Mouse (Mus musculus) heart, embryonic 12.5 days (tissue): ENCODE results near the gene Kazn. TPM values are rescaled to one million over a fixed set of nuclear protein-coding genes. Genes with fewer than 3 reads are reported as not detected.
A peak's percentile ranks its signal among the peaks of the same experiment; 100 is the strongest.

Experiments used
- ATAC-seq: fragments of 200-750 bp; cut with Nextera tagmentation; 2 replicates; pipeline ENCODE4 v1.8.0; 2017; ENCODE audit warnings: moderate TSS enrichment, moderate library complexity; ENCODE audit not compliant: insufficient number of reproducible peaks, low FRiP score
- H3K27ac ChIP-seq: fragments of 300-500 bp; sonication (generic); 2 replicates; pipeline ENCODE4 v1.5.1; 2016; ENCODE audit warnings: mild to moderate bottlenecking, moderate library complexity; ENCODE audit not compliant: poor library complexity, severe bottlenecking
- H3K27me3 ChIP-seq: fragments of 300-500 bp; sonication (generic); replicated peaks from 2 replicates; pipeline ENCODE4 v1.6.1; 2016; ENCODE audit warnings: mild to moderate bottlenecking, moderate library complexity
- H3K36me3 ChIP-seq: fragments of 300-500 bp; sonication (generic); 2 replicates; pipeline ENCODE4 v1.6.1; 2016; ENCODE audit warnings: mild to moderate bottlenecking, moderate library complexity
- H3K4me1 ChIP-seq: fragments of 300-500 bp; sonication (generic); replicated peaks from 2 replicates; pipeline ENCODE4 v1.6.1; 2016; ENCODE audit warnings: mild to moderate bottlenecking
- H3K4me2 ChIP-seq: fragments of 300-500 bp; sonication (generic); 2 replicates; pipeline ENCODE4 v1.6.1; 2016; ENCODE audit warnings: mild to moderate bottlenecking, moderate library complexity
- H3K4me3 ChIP-seq: fragments of 300-500 bp; sonication (generic); 2 replicates; pipeline ENCODE4 v1.5.1; 2016; ENCODE audit warnings: mild to moderate bottlenecking
- H3K9ac ChIP-seq: fragments of 300-500 bp; sonication (generic); 2 replicates; pipeline ENCODE4 v1.6.1; 2016; ENCODE audit warnings: mild to moderate bottlenecking, moderate library complexity
- H3K9me3 ChIP-seq: fragments of 300-500 bp; sonication (generic); replicated peaks from 2 replicates; pipeline ENCODE4 v1.6.1; 2016; ENCODE audit warnings: mild to moderate bottlenecking, moderate library complexity
- WGBS: fragments of 180-500 bp; shearing (Covaris S2); methylation state at CpG from one replicate; pipeline ENCODE4 v1.1.7; 2016; 5-methylcytosine and 5-hydroxymethylcytosine counted together
- polyA plus RNA-seq: library from polyadenylated mRNA; unstranded; fragments of >200 nt; fragmentation: Nextera tagmentation; extraction: Ambion mirVana; gene quantifications from 2 replicates; pipeline ENCODE4 v1.2.1, GENCODE M21; 2016

Gene Kazn
- polyA plus RNA-seq, 1 experiment from 2014 or later, result 8.6 TPM

DNA sequence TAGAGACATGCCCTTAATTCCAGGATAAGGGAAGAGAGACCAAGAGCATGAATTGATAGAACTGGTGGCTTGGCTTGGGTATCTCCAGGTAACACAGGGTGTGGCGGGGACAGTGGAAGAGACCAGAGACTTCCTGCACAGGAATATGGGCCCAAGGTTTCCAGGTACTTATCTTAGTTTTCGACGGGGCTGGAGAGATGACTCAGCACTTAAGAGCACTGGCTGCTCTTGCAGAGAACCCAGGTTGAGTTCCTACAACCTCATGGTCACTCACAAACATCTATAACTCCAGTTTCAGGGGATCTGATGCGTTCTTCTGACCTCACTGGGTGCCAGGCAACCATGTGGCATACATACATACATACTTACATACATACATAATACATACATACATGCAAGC lies 3.0 kb upstream of the Kazn start:
- H3K4me1 ChIP-seq, result peaks cover 14% of the 10 kb centered on the region
- WGBS, result 62% methylated on average over 4 of the region's 4 CpGs
- no peak for ATAC-seq

DNA sequence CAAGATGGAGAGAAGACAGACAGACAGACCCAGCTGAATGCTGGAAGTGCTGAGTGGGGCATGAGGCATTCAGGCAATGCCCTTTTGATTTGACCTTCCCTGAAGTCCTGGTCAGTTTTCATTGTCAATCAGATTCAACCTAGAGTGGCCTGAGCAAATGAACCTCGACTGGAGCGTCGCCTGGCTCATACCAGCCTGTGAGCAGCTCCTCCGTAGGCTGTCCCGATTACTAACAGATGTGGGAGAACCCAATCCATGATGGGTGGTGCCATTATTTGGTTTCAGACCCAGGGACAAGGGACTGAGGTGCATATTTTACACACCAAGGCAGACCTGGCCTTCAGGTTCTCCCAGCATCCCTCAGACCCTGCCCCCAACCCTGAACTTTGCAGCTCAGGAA lies 1.7 kb upstream of the Kazn start:
- 66% methylated on average over 5 of the region's 5 CpGs for whole genome bisulfite sequencing
- Histone ChIP-seq H3K4me2 (no peak overlapping the region), H3K4me1 (peaks cover 14% of the 10 kb centered on the region), H3K4me3 (no peak overlapping the region), H3K27me3 (no peaks in the 10 kb centered on the region), H3K27ac (no peak overlapping the region), H3K9ac (no peak overlapping the region), H3K9me3 (no peaks in the 10 kb centered on the region), H3K36me3 (no peaks in the 10 kb centered on the region)
- no peak for ATAC-seq

More for the DNA sequence above, 3.0 kb upstream of the Kazn start:
- no peaks in the 10 kb centered on the region for H3K9me3 ChIP-seq
- H3K4me2 ChIP-seq, result no peak overlapping the region
- H3K27ac ChIP-seq, result no peak overlapping the region
- H3K36me3 ChIP-seq, result no peaks in the 10 kb centered on the region
- H3K4me3 ChIP-seq, result no peak overlapping the region
- H3K27me3 ChIP-seq, result no peaks in the 10 kb centered on the region
- H3K9ac ChIP-seq, result no peak overlapping the region

GRCm38 (mm10) chr4:142238486-142239239 lies 538 bp downstream of the Kazn start:
- peak overlapping the region; percentile 30; the same call in 1 of the 2 replicates for H3K27ac ChIP-seq
- under 1% methylated on average over 64 of the region's 69 CpGs for WGBS
- H3K27me3 ChIP-seq, result no peaks in the 10 kb centered on the region
- H3K9ac ChIP-seq, result peak overlapping the region; percentile 89
- H3K4me2 ChIP-seq, result peak overlapping the region; percentile 90
- ATAC-seq, result peak; percentile 72
- peaks cover 20% of the 10 kb centered on the region for H3K4me1 ChIP-seq
- H3K36me3 ChIP-seq, result no peaks in the 10 kb centered on the region
- H3K4me3 ChIP-seq, result peak overlapping the region; percentile 79
- no peaks in the 10 kb centered on the region for H3K9me3 ChIP-seq

- H3K27me3 ChIP-seq, result no peaks in the 10 kb centered on the region
- no peak overlapping the region for H3K27ac ChIP-seq
- ATAC-seq, result 0 out of 2 replicates have a peak, but pooled peaks have one; percentile 1
- peak overlapping the region; percentile 90 for H3K4me2 ChIP-seq
- H3K4me3 ChIP-seq, result peak overlapping the region; percentile 79
- no peaks in the 10 kb centered on the region for H3K36me3 ChIP-seq
- H3K9me3 ChIP-seq, result no peaks in the 10 kb centered on the region
- peaks cover 20% of the 10 kb centered on the region for H3K4me1 ChIP-seq
- peak overlapping the region; percentile 89 for H3K9ac ChIP-seq
- 13% methylated on average over 14 of the region's 14 CpGs for WGBS
Measured at GRCm38 (mm10) chr4:142238041-142238440, 1.2 kb downstream of the Kazn start.

- H3K4me3 ChIP-seq, result no peak overlapping the region
- no peaks in the 10 kb centered on the region for H3K9me3 ChIP-seq
- no peak overlapping the region for H3K4me2 ChIP-seq
- H3K27me3 ChIP-seq, result no peaks in the 10 kb centered on the region
- H3K4me1 ChIP-seq, result peaks cover 20% of the 10 kb centered on the region
- no peak overlapping the region for H3K27ac ChIP-seq
- no peaks in the 10 kb centered on the region for H3K36me3 ChIP-seq
- ATAC-seq, result no peak
- H3K9ac ChIP-seq, result no peak overlapping the region
- 71% methylated on average over 4 of the region's 4 CpGs for WGBS
Measured at GRCm38 (mm10) chr4:142236681-142237080, 2.5 kb downstream of the Kazn start.

GRCm38 (mm10) chr4:142235426-142235825 lies 3.8 kb downstream of the Kazn start:
- H3K9me3 ChIP-seq, result no peaks in the 10 kb centered on the region
- H3K27ac ChIP-seq, result no peak overlapping the region
- H3K4me2 ChIP-seq, result no peak overlapping the region
- H3K4me1 ChIP-seq, result peaks cover 25% of the 10 kb centered on the region
- no peak overlapping the region for H3K9ac ChIP-seq
- 84% methylated on average over 11 of the region's 11 CpGs for WGBS
- ATAC-seq, result no peak
- H3K4me3 ChIP-seq, result no peak overlapping the region
- no peaks in the 10 kb centered on the region for H3K36me3 ChIP-seq
- no peaks in the 10 kb centered on the region for H3K27me3 ChIP-seq

GRCm38 (mm10) chr4:142234828-142235227 lies 4.4 kb downstream of the Kazn start:
- no peak overlapping the region for H3K27ac ChIP-seq
- H3K4me3 ChIP-seq, result no peak overlapping the region
- H3K9me3 ChIP-seq, result no peaks in the 10 kb centered on the region
- 77% methylated on average over 9 of the region's 9 CpGs for WGBS
- no peaks in the 10 kb centered on the region for H3K27me3 ChIP-seq
- no peak overlapping the region for H3K9ac ChIP-seq
- H3K4me1 ChIP-seq, result peaks cover 31% of the 10 kb centered on the region
- no peaks in the 10 kb centered on the region for H3K36me3 ChIP-seq
- H3K4me2 ChIP-seq, result no peak overlapping the region
- no peak for ATAC-seq

DNA sequence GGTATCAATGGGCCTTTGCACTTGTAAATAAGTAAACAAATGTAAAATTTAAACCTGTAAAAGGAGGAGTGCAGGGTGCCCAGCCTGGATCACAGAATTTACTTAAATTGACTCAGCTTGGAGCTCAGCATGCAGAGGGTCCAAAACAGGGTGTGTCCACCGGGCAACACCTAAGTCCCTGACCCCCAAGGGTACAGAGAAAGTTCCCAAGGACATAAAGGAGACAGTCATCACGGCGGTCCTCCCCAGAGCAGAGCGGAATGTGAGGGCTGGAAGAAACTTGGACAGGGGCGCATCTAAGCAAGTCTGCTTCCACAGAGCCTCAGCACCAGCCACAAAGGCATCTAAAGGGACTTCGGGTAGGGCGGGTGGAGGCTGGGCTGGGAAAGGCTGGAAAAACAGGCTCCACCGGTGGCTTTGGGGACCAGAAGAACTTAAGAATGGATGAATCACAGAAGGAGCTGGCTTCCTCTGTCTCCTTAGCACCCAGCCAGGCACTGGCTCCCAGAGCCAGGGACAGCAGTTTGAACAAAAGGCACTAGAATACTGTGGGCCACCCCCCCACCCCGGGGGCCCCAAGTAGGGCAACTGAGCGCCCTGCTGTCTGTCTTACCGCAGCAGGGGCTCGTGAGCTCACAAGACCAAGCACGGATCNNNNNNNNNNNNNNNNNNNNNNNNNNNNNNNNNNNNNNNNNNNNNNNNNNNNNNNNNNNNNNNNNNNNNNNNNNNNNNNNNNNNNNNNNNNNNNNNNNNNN lies 10.2 kb downstream of the Kazn start:
- Histone ChIP-seq H3K27me3 (no peaks in the 10 kb centered on the region), H3K9me3 (no peaks in the 10 kb centered on the region), H3K36me3 (no peaks in the 10 kb centered on the region), H3K4me2 (peak overlapping the region; percentile 18), H3K9ac (peak overlapping the region; percentile 46; the same call in 1 of the 2 replicates), H3K4me1 (peaks cover 51% of the 10 kb centered on the region), H3K27ac (peak overlapping the region; percentile 74), H3K4me3 (no peak overlapping the region)
- ATAC-seq, result no peak
- 24% methylated on average over 13 of the region's 13 CpGs for WGBS

GRCm38 (mm10) chr4:142223898-142224645 lies 15.1 kb downstream of the Kazn start:
- Histone ChIP-seq H3K27me3 (no peaks in the 10 kb centered on the region), H3K9ac (no peak overlapping the region), H3K4me2 (no peak overlapping the region), H3K4me3 (no peak overlapping the region), H3K36me3 (no peaks in the 10 kb centered on the region), H3K9me3 (no peaks in the 10 kb centered on the region), H3K27ac (no peak overlapping the region), H3K4me1 (peaks cover 73% of the 10 kb centered on the region)
- no peak for ATAC-seq
- WGBS, result 52% methylated on average over 9 of the region's 9 CpGs

DNA sequence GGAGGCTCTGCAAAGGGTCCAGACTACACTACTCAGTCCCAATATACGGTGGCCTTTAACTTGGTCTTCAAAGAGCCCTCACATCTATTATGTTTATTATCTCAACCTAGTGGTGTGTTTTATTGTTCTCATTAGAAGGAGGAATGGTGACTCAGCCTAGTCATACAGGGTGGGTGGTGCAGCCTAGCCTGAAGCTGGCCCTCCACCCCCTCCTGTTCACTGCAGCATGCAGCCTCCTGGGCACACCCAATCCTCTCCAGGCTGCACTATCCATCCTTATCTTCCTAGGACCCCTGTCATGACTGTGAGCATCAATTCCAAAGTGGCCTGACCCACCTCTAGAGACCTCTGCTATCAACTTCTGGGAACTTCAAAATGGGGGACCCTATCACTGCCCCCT lies 16.8 kb downstream of the Kazn start:
- Histone ChIP-seq H3K27me3 (no peaks in the 10 kb centered on the region), H3K9me3 (no peaks in the 10 kb centered on the region), H3K4me3 (no peak overlapping the region), H3K4me2 (no peak overlapping the region), H3K9ac (no peak overlapping the region), H3K27ac (peak overlapping the region; percentile 45), H3K36me3 (no peaks in the 10 kb centered on the region), H3K4me1 (peaks cover 64% of the 10 kb centered on the region)
- ATAC-seq, result peak; percentile 46
- WGBS, result 60% methylated on average over 1 of the region's 1 CpGs

GRCm38 (mm10) chr4:142221757-142222072 lies 17.5 kb downstream of the Kazn start:
- 32% methylated on average over 5 of the region's 5 CpGs for WGBS
- Histone ChIP-seq H3K27ac (peak overlapping the region; percentile 33), H3K36me3 (no peaks in the 10 kb centered on the region), H3K4me1 (peaks cover 69% of the 10 kb centered on the region), H3K4me2 (no peak overlapping the region), H3K4me3 (no peak overlapping the region), H3K9ac (no peak overlapping the region), H3K9me3 (no peaks in the 10 kb centered on the region), H3K27me3 (no peaks in the 10 kb centered on the region)
- 0 out of 2 replicates have a peak, but pooled peaks have one; percentile 7 for ATAC-seq
